Mouse (Mus musculus): Measurements from ENCODE around the gene Syt14. TPM values are rescaled to one million over a fixed set of nuclear protein-coding genes. Genes with fewer than 3 reads are reported as not detected.

Gene Syt14
- polyA plus RNA-seq, 1 experiment from 2014 or later: 4.5 TPM

- H3K27ac ChIP-seq (ENCODE audit: low read depth, low read length): no peak overlapping the region
- 78% methylated on average over 2 of the region's 2 CpGs for WGBS
- ATAC-seq: no peak
Measured at GRCm38 (mm10) chr1:193001587-193001986, 34.0 kb downstream of the Syt14 start.

DNA sequence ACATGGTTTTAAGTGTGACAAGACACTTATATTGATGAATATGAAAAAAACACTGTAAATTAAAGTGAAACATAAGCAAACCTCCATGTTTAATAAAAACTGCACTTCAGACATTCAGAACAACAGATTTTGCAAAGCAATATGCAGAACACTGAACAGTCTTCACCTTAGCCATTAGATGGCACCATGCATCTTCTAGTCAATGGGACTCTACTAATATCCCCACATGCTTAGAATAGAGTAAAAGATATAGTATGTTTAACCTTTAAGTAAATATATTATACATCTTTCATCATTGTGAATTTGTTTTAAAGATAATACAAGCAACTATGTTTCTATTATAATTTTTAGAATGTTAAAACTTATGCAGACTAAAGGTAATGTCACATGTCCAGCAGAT is 34.7 kb downstream of the Syt14 start:
- H3K27me3 ChIP-seq (replicated peaks; ENCODE audit: control insufficient read depth, insufficient read depth, low read length): no peaks in the 10 kb centered on the region
- H3K4me1 ChIP-seq (ENCODE audit: control insufficient read depth, insufficient read depth, low read depth, low read length): no peaks in the 10 kb centered on the region
- H3K4me2 ChIP-seq (ENCODE audit: low read length): no peak overlapping the region
- H3K4me3 ChIP-seq (ENCODE audit: low read length): no peak overlapping the region
- no peak overlapping the region for H3K27ac ChIP-seq (ENCODE audit: low read depth, low read length)
- H3K36me3 ChIP-seq (ENCODE audit: control insufficient read depth, insufficient read depth, low read length): no peaks in the 10 kb centered on the region
- H3K9me3 ChIP-seq (ENCODE audit: control insufficient read depth, low read length): no peaks in the 10 kb centered on the region
- ATAC-seq: no peak
- no peak overlapping the region for H3K9ac ChIP-seq (ENCODE audit: low read depth, low read length)

More at GRCm38 (mm10) chr1:193001587-193001986, 34.0 kb downstream of the Syt14 start:
- H3K4me2 ChIP-seq (ENCODE audit: low read length): no peak overlapping the region
- H3K4me3 ChIP-seq (ENCODE audit: low read length): no peak overlapping the region
- H3K27me3 ChIP-seq (replicated peaks; ENCODE audit: control insufficient read depth, insufficient read depth, low read length): no peaks in the 10 kb centered on the region
- no peaks in the 10 kb centered on the region for H3K36me3 ChIP-seq (ENCODE audit: control insufficient read depth, insufficient read depth, low read length)
- H3K4me1 ChIP-seq (ENCODE audit: control insufficient read depth, insufficient read depth, low read depth, low read length): no peaks in the 10 kb centered on the region
- no peaks in the 10 kb centered on the region for H3K9me3 ChIP-seq (ENCODE audit: control insufficient read depth, low read length)
- no peak overlapping the region for H3K9ac ChIP-seq (ENCODE audit: low read depth, low read length)

DNA sequence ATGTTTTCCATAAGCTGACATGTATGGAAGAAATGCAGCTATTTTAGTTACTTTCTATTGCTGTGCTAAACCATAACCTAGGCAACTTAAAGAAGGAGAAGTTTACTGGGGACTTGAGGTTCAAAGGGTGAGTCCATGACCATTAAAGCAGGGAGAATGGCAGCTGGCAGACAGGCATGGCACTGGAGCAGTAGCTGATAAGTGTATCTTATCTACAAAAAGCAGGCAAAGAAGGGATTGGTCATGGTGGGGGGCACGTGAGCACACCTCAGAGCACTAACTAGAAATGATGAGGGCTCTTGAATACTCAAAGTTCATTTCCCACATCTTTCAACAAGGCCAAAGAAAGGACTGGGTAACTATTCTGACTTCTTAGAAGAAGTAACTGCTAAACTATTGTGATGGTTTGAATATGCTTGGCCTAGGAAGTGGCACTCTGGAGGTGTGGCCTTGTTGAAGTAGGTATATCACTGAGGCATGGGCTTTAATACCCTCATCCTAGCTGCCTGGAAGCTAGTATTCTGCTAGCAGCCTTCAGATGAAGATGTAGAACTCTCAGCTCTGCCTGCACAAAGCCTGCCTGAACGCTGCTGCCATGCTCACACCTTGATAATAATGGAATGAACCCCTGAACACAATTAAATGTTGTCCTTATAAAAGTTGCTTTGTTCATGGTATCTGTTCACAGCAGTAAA is 41.2 kb downstream of the Syt14 start:
- WGBS: 99% methylated on average over 2 of the region's 2 CpGs
- no peaks in the 10 kb centered on the region for H3K27me3 ChIP-seq (replicated peaks; ENCODE audit: control insufficient read depth, insufficient read depth, low read length)
- no peaks in the 10 kb centered on the region for H3K9me3 ChIP-seq (ENCODE audit: control insufficient read depth, low read length)
- no peaks in the 10 kb centered on the region for H3K36me3 ChIP-seq (ENCODE audit: control insufficient read depth, insufficient read depth, low read length)
- no peak for ATAC-seq
- no peak overlapping the region for H3K4me3 ChIP-seq (ENCODE audit: low read length)
- H3K27ac ChIP-seq (ENCODE audit: low read depth, low read length): no peak overlapping the region
- H3K4me1 ChIP-seq (ENCODE audit: control insufficient read depth, insufficient read depth, low read depth, low read length): no peaks in the 10 kb centered on the region
- H3K9ac ChIP-seq (ENCODE audit: low read depth, low read length): no peak overlapping the region
- H3K4me2 ChIP-seq (ENCODE audit: low read length): no peak overlapping the region

GRCm38 (mm10) chr1:192993491-192993890 is 42.1 kb downstream of the Syt14 start:
- Histone ChIP-seq H3K27ac (ENCODE audit: low read depth, low read length) (no peak overlapping the region), H3K27me3 (replicated peaks; ENCODE audit: control insufficient read depth, insufficient read depth, low read length) (no peaks in the 10 kb centered on the region), H3K4me1 (ENCODE audit: control insufficient read depth, insufficient read depth, low read depth, low read length) (no peaks in the 10 kb centered on the region), H3K4me3 (ENCODE audit: low read length) (no peak overlapping the region), H3K9ac (ENCODE audit: low read depth, low read length) (no peak overlapping the region), H3K4me2 (ENCODE audit: low read length) (no peak overlapping the region), H3K9me3 (ENCODE audit: control insufficient read depth, low read length) (no peaks in the 10 kb centered on the region), H3K36me3 (ENCODE audit: control insufficient read depth, insufficient read depth, low read length) (no peaks in the 10 kb centered on the region)
- no peak for ATAC-seq

- H3K9me3 ChIP-seq (ENCODE audit: control insufficient read depth, low read length): no peaks in the 10 kb centered on the region
- H3K27me3 ChIP-seq (replicated peaks; ENCODE audit: control insufficient read depth, insufficient read depth, low read length): no peaks in the 10 kb centered on the region
- no peaks in the 10 kb centered on the region for H3K4me1 ChIP-seq (ENCODE audit: control insufficient read depth, insufficient read depth, low read depth, low read length)
- no peak overlapping the region for H3K9ac ChIP-seq (ENCODE audit: low read depth, low read length)
- no peak overlapping the region for H3K27ac ChIP-seq (ENCODE audit: low read depth, low read length)
- no peak overlapping the region for H3K4me2 ChIP-seq (ENCODE audit: low read length)
- no peak overlapping the region for H3K4me3 ChIP-seq (ENCODE audit: low read length)
- no peaks in the 10 kb centered on the region for H3K36me3 ChIP-seq (ENCODE audit: control insufficient read depth, insufficient read depth, low read length)
- 91% methylated on average over 3 of the region's 3 CpGs for WGBS
- no peak for ATAC-seq
Measured at GRCm38 (mm10) chr1:192987203-192987602, 48.4 kb downstream of the Syt14 start.

DNA sequence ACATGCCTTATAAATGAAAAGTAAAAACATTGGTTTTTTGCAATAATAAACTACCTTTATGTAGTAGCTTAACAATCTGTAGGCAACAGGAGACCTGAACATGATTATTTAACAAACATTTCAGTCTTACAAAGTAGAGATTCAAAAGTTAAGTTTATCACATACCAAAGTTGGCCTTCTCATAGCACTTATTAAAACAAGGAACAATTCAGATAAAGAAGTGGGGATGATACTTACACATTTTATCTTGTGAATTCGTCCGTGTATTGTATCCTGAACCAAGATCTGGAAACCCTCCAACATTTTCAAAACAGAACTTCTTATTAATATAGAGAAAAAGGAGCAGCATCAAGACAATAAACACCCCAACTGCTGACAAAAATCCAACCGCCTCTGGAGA is 49.1 kb downstream of the Syt14 start:
- WGBS: 76% methylated on average over 3 of the region's 3 CpGs
- Histone ChIP-seq H3K27ac (ENCODE audit: low read depth, low read length) (no peak overlapping the region), H3K4me1 (ENCODE audit: control insufficient read depth, insufficient read depth, low read depth, low read length) (no peaks in the 10 kb centered on the region), H3K4me2 (ENCODE audit: low read length) (no peak overlapping the region), H3K9me3 (ENCODE audit: control insufficient read depth, low read length) (no peaks in the 10 kb centered on the region), H3K4me3 (ENCODE audit: low read length) (no peak overlapping the region), H3K9ac (ENCODE audit: low read depth, low read length) (no peak overlapping the region), H3K27me3 (replicated peaks; ENCODE audit: control insufficient read depth, insufficient read depth, low read length) (no peaks in the 10 kb centered on the region), H3K36me3 (ENCODE audit: control insufficient read depth, insufficient read depth, low read length) (no peaks in the 10 kb centered on the region)
- no peak for ATAC-seq

GRCm38 (mm10) chr1:192984333-192984732 is 51.2 kb downstream of the Syt14 start:
- Histone ChIP-seq H3K27ac (ENCODE audit: low read depth, low read length) (no peak overlapping the region), H3K9ac (ENCODE audit: low read depth, low read length) (no peak overlapping the region), H3K4me3 (ENCODE audit: low read length) (no peak overlapping the region), H3K4me1 (ENCODE audit: control insufficient read depth, insufficient read depth, low read depth, low read length) (no peaks in the 10 kb centered on the region), H3K9me3 (ENCODE audit: control insufficient read depth, low read length) (no peaks in the 10 kb centered on the region), H3K27me3 (replicated peaks; ENCODE audit: control insufficient read depth, insufficient read depth, low read length) (no peaks in the 10 kb centered on the region), H3K36me3 (ENCODE audit: control insufficient read depth, insufficient read depth, low read length) (no peaks in the 10 kb centered on the region), H3K4me2 (ENCODE audit: low read length) (no peak overlapping the region)
- 92% methylated on average over 4 of the region's 4 CpGs for WGBS
- ATAC-seq: no peak

- Histone ChIP-seq H3K9me3 (ENCODE audit: control insufficient read depth, low read length) (no peaks in the 10 kb centered on the region), H3K4me2 (ENCODE audit: low read length) (no peak overlapping the region), H3K4me3 (ENCODE audit: low read length) (no peak overlapping the region), H3K9ac (ENCODE audit: low read depth, low read length) (no peak overlapping the region), H3K27ac (ENCODE audit: low read depth, low read length) (no peak overlapping the region), H3K36me3 (ENCODE audit: control insufficient read depth, insufficient read depth, low read length) (no peaks in the 10 kb centered on the region; the same call in 1 of the 2 replicates), H3K4me1 (ENCODE audit: control insufficient read depth, insufficient read depth, low read depth, low read length) (no peaks in the 10 kb centered on the region), H3K27me3 (replicated peaks; ENCODE audit: control insufficient read depth, insufficient read depth, low read length) (no peaks in the 10 kb centered on the region)
- ATAC-seq: no peak
- WGBS: 91% methylated on average over 3 of the region's 3 CpGs
Measured at GRCm38 (mm10) chr1:192981658-192982057, 53.9 kb downstream of the Syt14 start.

GRCm38 (mm10) chr1:192981120-192981519 is 54.5 kb downstream of the Syt14 start:
- H3K4me2 ChIP-seq (ENCODE audit: low read length): no peak overlapping the region
- WGBS: 91% methylated on average over 1 of the region's 1 CpGs
- H3K27ac ChIP-seq (ENCODE audit: low read depth, low read length): no peak overlapping the region
- no peaks in the 10 kb centered on the region for H3K4me1 ChIP-seq (ENCODE audit: control insufficient read depth, insufficient read depth, low read depth, low read length)
- no peak overlapping the region for H3K9ac ChIP-seq (ENCODE audit: low read depth, low read length)
- no peaks in the 10 kb centered on the region for H3K27me3 ChIP-seq (replicated peaks; ENCODE audit: control insufficient read depth, insufficient read depth, low read length)
- H3K9me3 ChIP-seq (ENCODE audit: control insufficient read depth, low read length): no peaks in the 10 kb centered on the region
- H3K36me3 ChIP-seq (ENCODE audit: control insufficient read depth, insufficient read depth, low read length): no peaks in the 10 kb centered on the region; the same call in 1 of the 2 replicates
- ATAC-seq: no peak
- no peak overlapping the region for H3K4me3 ChIP-seq (ENCODE audit: low read length)

Measured in hindbrain, embryonic 16.5 days (tissue).